Mouse (Mus musculus) brain, embryonic 14.5 days (tissue): ENCODE data around the gene Cdh13.

ENCODE experiments used
- CTCF ChIP-seq: fragments of 200-500 bp; IDR thresholded peaks from 2 replicates; pipeline ENCODE4 v1.5.1; 2012; ENCODE audit warnings: inconsistent platforms, mild to moderate bottlenecking, moderate library complexity, borderline replicate concordance; ENCODE audit not compliant: insufficient read depth, insufficient read length; ENCODE audit errors: extremely low read depth
- POLR2A ChIP-seq: fragments of 200-500 bp; IDR thresholded peaks from 2 replicates; pipeline ENCODE4 v1.6.1; 2012; ENCODE audit warnings: mild to moderate bottlenecking, inconsistent platforms, borderline replicate concordance; ENCODE audit not compliant: poor library complexity, insufficient read depth, insufficient read length, severe bottlenecking; ENCODE audit errors: extremely low read depth

- no peak for TF ChIP-seq CTCF
- TF ChIP-seq POLR2A, result no peak
Observed at GRCm38 (mm10) chr8:119034037-119034436, 750.5 kb downstream of the Cdh13 start.
